Mouse (Mus musculus) liver, embryonic 15.5 days (tissue): ENCODE data around the gene Prkar1a. TPM values are rescaled to one million over a fixed set of nuclear protein-coding genes. Genes with fewer than 3 reads are reported as not detected.

Experiments
- ATAC-seq: fragments of 200-750 bp; cut with Nextera tagmentation; 2 replicates; pipeline ENCODE4 v1.8.0; 2017; ENCODE audit warnings: moderate number of reproducible peaks, mild to moderate bottlenecking, moderate library complexity; ENCODE audit not compliant: insufficient read depth
- H3K27ac ChIP-seq: fragments of 300-500 bp; sonication (generic); replicated peaks from 2 replicates; pipeline ENCODE4 v1.5.1; 2015; ENCODE audit warnings: mild to moderate bottlenecking, inconsistent platforms
- H3K27me3 ChIP-seq: fragments of 300-500 bp; sonication (generic); 2 replicates; pipeline ENCODE4 v1.6.1; 2015; ENCODE audit warnings: mild to moderate bottlenecking, inconsistent platforms
- H3K36me3 ChIP-seq: fragments of 300-500 bp; sonication (generic); replicated peaks from 2 replicates; pipeline ENCODE4 v1.6.1; 2015; ENCODE audit warnings: moderate library complexity, mild to moderate bottlenecking, inconsistent platforms
- H3K4me1 ChIP-seq: fragments of 300-500 bp; sonication (generic); replicated peaks from 2 replicates; pipeline ENCODE4 v1.6.1; 2015; ENCODE audit warnings: inconsistent platforms
- H3K4me2 ChIP-seq: fragments of 300-500 bp; sonication (generic); 2 replicates; pipeline ENCODE4 v1.6.1; 2015; ENCODE audit warnings: moderate library complexity, mild to moderate bottlenecking, inconsistent platforms
- H3K4me3 ChIP-seq: fragments of 300-500 bp; sonication (generic); replicated peaks from 2 replicates; pipeline ENCODE4 v1.5.1; 2015; ENCODE audit warnings: mild to moderate bottlenecking, inconsistent platforms
- H3K9ac ChIP-seq: fragments of 300-500 bp; sonication (generic); 2 replicates; pipeline ENCODE4 v1.6.1; 2015; ENCODE audit warnings: moderate library complexity, mild to moderate bottlenecking, inconsistent platforms
- H3K9me3 ChIP-seq: fragments of 300-500 bp; sonication (generic); replicated peaks from 2 replicates; pipeline ENCODE4 v1.6.1; 2016; ENCODE audit warnings: inconsistent platforms
- WGBS: fragments of 180-500 bp; shearing (Covaris S2); methylation state at CpG from one replicate; pipeline ENCODE4 v1.1.7; 2015; ENCODE audit warnings: mixed read lengths; ENCODE audit not compliant: insufficient replicate concordance; 5-methylcytosine and 5-hydroxymethylcytosine counted together
- polyA plus RNA-seq: library from polyadenylated mRNA; unstranded; fragments of >200 nt; fragmentation: Nextera tagmentation; extraction: Ambion mirVana; gene quantifications from 2 replicates; pipeline ENCODE4 v1.2.1, GENCODE M21; 2015

Gene Prkar1a
- polyA plus RNA-seq, 1 experiment from 2014 or later = 108 TPM

DNA sequence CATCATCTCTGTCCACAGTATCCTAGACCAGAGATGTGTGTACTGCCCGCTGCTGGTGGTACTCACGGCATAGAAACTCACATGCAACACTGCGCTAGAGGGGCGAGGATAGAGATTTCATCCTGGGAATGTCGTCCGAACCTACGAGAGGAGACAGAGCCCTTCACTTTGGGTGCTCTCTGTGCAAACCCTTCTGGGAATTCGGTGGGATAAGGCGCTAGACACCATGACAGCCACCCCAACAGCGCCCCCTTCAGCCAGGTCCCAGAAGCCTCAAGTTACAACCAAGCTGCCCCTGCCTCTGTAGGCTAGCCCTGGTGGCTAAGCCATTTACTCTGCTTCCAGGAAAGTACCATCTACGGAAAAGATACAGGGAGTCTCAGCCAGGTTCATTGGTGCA, 25.3 kb downstream of the Prkar1a start:
- H3K4me3 ChIP-seq = no peak overlapping the region
- no peaks in the 10 kb centered on the region for H3K4me1 ChIP-seq
- WGBS = 64% methylated on average over 11 of the region's 11 CpGs
- no peak overlapping the region for H3K27ac ChIP-seq
- no peak overlapping the region for H3K4me2 ChIP-seq
- no peaks in the 10 kb centered on the region for H3K9me3 ChIP-seq
- no peak overlapping the region for H3K9ac ChIP-seq
- no peaks in the 10 kb centered on the region for H3K27me3 ChIP-seq
- ATAC-seq = no peak
- H3K36me3 ChIP-seq = peaks cover 19% of the 10 kb centered on the region

GRCm38 (mm10) chr11:109675208-109675607, 26.0 kb downstream of the Prkar1a start:
- Histone ChIP-seq H3K27ac (no peak overlapping the region), H3K4me2 (no peak overlapping the region), H3K4me3 (no peak overlapping the region), H3K27me3 (no peaks in the 10 kb centered on the region), H3K36me3 (peaks cover 14% of the 10 kb centered on the region), H3K4me1 (no peaks in the 10 kb centered on the region), H3K9ac (no peak overlapping the region), H3K9me3 (no peaks in the 10 kb centered on the region)
- no peak for ATAC-seq
- WGBS = 63% methylated on average over 3 of the region's 3 CpGs

GRCm38 (mm10) chr11:109675771-109676170, 26.6 kb downstream of the Prkar1a start:
- Histone ChIP-seq H3K9ac (no peak overlapping the region), H3K9me3 (no peaks in the 10 kb centered on the region), H3K4me2 (no peak overlapping the region), H3K4me3 (no peak overlapping the region), H3K27me3 (no peaks in the 10 kb centered on the region), H3K36me3 (0 out of 2 replicates have a peak, but pooled peaks cover 8% of the 10 kb centered on the region), H3K27ac (no peak overlapping the region), H3K4me1 (no peaks in the 10 kb centered on the region)
- ATAC-seq = no peak
- 74% methylated on average over 9 of the region's 9 CpGs for whole genome bisulfite sequencing

GRCm38 (mm10) chr11:109676621-109677373, 27.6 kb downstream of the Prkar1a start:
- Histone ChIP-seq H3K9ac (no peak overlapping the region), H3K36me3 (no peaks in the 10 kb centered on the region), H3K27me3 (no peaks in the 10 kb centered on the region), H3K4me3 (no peak overlapping the region), H3K27ac (no peak overlapping the region), H3K4me1 (no peaks in the 10 kb centered on the region), H3K9me3 (no peaks in the 10 kb centered on the region), H3K4me2 (no peak overlapping the region)
- ATAC-seq = no peak
- 50% methylated on average over 12 of the region's 12 CpGs for WGBS

- no peaks in the 10 kb centered on the region for H3K9me3 ChIP-seq
- H3K27ac ChIP-seq = no peak overlapping the region
- H3K4me2 ChIP-seq = no peak overlapping the region
- no peaks in the 10 kb centered on the region for H3K4me1 ChIP-seq
- ATAC-seq = no peak
- H3K36me3 ChIP-seq = no peaks in the 10 kb centered on the region
- H3K27me3 ChIP-seq = no peaks in the 10 kb centered on the region
- 54% methylated on average over 12 of the region's 12 CpGs for WGBS
- H3K4me3 ChIP-seq = no peak overlapping the region
- H3K9ac ChIP-seq = no peak overlapping the region
These were observed 29.1 kb downstream of the Prkar1a start for GRCm38 (mm10) chr11:109678291-109678690.

DNA sequence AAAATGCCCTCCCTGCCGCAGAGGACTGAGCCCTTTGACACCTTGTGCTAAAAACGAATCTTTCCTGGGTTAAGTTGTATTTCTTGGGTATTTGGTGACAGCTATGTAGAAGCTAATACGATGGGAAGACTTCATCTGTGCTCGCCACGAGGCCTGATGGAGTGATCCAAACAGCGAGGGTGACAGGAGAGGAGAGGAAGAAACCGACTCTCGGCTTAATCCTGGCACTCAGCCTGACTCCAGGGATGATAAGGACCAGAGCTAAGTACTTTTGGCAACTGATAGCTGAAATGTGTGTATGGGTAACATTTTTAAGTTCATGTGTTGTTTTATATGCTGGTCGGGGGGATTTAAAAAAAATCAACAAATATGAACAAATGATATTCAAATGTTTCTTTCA, 31.7 kb downstream of the Prkar1a start:
- Histone ChIP-seq H3K9ac (no peak overlapping the region), H3K4me1 (no peaks in the 10 kb centered on the region), H3K36me3 (no peaks in the 10 kb centered on the region), H3K27ac (no peak overlapping the region), H3K9me3 (no peaks in the 10 kb centered on the region), H3K4me2 (no peak overlapping the region), H3K27me3 (no peaks in the 10 kb centered on the region), H3K4me3 (no peak overlapping the region)
- ATAC-seq = no peak
- 52% methylated on average over 9 of the region's 9 CpGs for WGBS

GRCm38 (mm10) chr11:109681556-109681955, 32.4 kb downstream of the Prkar1a start:
- H3K9me3 ChIP-seq = no peaks in the 10 kb centered on the region
- no peaks in the 10 kb centered on the region for H3K4me1 ChIP-seq
- H3K36me3 ChIP-seq = no peaks in the 10 kb centered on the region
- no peak overlapping the region for H3K27ac ChIP-seq
- H3K4me3 ChIP-seq = no peak overlapping the region
- no peak overlapping the region for H3K9ac ChIP-seq
- no peak overlapping the region for H3K4me2 ChIP-seq
- WGBS = 64% methylated on average over 3 of the region's 3 CpGs
- H3K27me3 ChIP-seq = no peaks in the 10 kb centered on the region
- ATAC-seq = no peak

DNA sequence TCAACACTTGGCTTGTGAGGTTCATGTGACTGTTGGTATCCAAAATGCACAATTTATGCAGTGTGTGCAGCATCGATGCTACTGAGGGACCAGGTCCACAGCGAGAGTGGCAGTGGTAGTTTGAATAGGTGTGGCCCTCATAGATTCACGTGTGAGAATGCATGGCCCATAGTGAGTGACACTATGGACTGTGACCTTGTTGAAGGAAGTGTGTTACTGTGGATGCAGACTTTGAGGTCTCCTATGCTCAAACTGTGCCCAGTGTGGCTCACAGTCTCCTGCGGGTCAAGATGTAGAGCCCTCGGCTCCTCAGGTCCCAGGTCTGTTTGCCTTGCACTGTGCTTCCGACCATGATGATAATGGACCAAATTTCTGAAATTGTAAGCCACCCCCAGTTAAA, 33.0 kb downstream of the Prkar1a start:
- H3K4me3 ChIP-seq = no peak overlapping the region
- H3K27ac ChIP-seq = no peak overlapping the region
- no peaks in the 10 kb centered on the region for H3K27me3 ChIP-seq
- no peak overlapping the region for H3K4me2 ChIP-seq
- no peak overlapping the region for H3K9ac ChIP-seq
- 78% methylated on average over 6 of the region's 6 CpGs for WGBS
- H3K4me1 ChIP-seq = no peaks in the 10 kb centered on the region
- no peaks in the 10 kb centered on the region for H3K9me3 ChIP-seq
- H3K36me3 ChIP-seq = no peaks in the 10 kb centered on the region
- no peak for ATAC-seq

DNA sequence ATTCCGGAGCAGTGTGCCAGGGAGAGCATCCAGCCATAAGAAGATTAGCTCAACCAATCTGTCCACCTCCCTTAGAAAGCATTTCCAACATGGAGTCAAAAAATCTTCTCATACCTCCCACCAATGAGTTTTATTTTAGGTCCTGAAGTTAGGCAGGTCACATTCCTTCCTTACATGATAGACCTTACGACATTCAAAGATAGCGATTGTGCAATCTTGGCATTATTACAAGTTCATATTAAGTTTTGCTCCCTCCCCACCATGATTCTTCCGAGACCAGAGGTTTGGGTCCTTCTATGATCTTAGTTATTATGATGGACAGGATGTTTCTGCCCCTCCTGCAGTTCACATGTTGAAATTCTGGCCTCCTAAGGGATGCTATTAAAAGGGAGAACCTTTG, 40.3 kb downstream of the Prkar1a start:
- H3K36me3 ChIP-seq = no peaks in the 10 kb centered on the region
- no peak overlapping the region for H3K4me3 ChIP-seq
- 70% methylated on average over 4 of the region's 4 CpGs for WGBS

DNA sequence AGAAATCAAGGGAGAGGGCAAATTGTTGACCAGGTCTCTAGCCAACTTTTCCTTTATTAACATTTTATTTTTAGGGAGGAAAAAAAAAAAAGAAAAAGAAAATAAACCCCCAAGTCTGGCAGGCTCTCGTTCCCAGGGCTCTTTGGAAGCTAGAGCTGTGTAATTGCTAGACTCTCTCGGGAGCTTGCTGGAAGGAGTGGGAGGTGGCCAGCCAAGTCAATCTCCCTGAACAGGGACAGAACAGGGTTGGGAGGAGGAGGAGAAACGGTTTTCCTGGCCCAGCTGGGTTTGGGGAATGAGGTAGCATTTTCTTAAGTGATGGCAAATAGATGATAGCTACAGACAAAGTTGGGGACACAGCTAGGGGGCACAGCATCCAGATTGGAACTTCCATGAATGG, 43.5 kb downstream of the Prkar1a start:
- H3K4me3 ChIP-seq = no peak overlapping the region
- 23% methylated on average over 3 of the region's 3 CpGs for WGBS
- no peak for ATAC-seq
- H3K4me2 ChIP-seq = no peak overlapping the region
- no peak overlapping the region for H3K9ac ChIP-seq
- H3K27ac ChIP-seq = no peak overlapping the region
- no peaks in the 10 kb centered on the region for H3K27me3 ChIP-seq
- H3K36me3 ChIP-seq = no peaks in the 10 kb centered on the region
- no peaks in the 10 kb centered on the region for H3K9me3 ChIP-seq
- peaks cover 7% of the 10 kb centered on the region; the same call in 1 of the 2 replicates for H3K4me1 ChIP-seq

More for the DNA sequence above, 40.3 kb downstream of the Prkar1a start:
- Histone ChIP-seq H3K27me3 (no peaks in the 10 kb centered on the region), H3K9ac (no peak overlapping the region), H3K27ac (no peak overlapping the region), H3K9me3 (no peaks in the 10 kb centered on the region), H3K4me1 (no peaks in the 10 kb centered on the region), H3K4me2 (no peak overlapping the region)
- ATAC-seq = no peak

GRCm38 (mm10) chr11:109696519-109696918, 47.3 kb downstream of the Prkar1a start:
- Histone ChIP-seq H3K27ac (no peak overlapping the region), H3K27me3 (no peaks in the 10 kb centered on the region)
- WGBS = 58% methylated on average over 4 of the region's 4 CpGs

More at GRCm38 (mm10) chr11:109696519-109696918, 47.3 kb downstream of the Prkar1a start:
- no peak for ATAC-seq
- no peaks in the 10 kb centered on the region for H3K9me3 ChIP-seq
- H3K4me2 ChIP-seq = no peak overlapping the region
- H3K36me3 ChIP-seq = no peaks in the 10 kb centered on the region
- no peak overlapping the region for H3K9ac ChIP-seq
- H3K4me1 ChIP-seq = peaks cover 18% of the 10 kb centered on the region
- no peak overlapping the region for H3K4me3 ChIP-seq
